Mouse (Mus musculus) cerebellum, adult 9-11 months (tissue): Measurements from ENCODE around the gene Clrn3.

Experiments
- DNase-seq: peaks from one replicate; pipeline ENCODE4 v3.0.0; 2022

The Clrn3 gene

GRCm38 (mm10) chr7:135486645-135487382 is 41.6 kb downstream of the Clrn3 start:
- no peak for DNase-seq

GRCm38 (mm10) chr7:135485796-135486410 is 42.6 kb downstream of the Clrn3 start:
- DNase-seq, result peak; percentile 83

GRCm38 (mm10) chr7:135485116-135485795 is 43.2 kb downstream of the Clrn3 start:
- no peak for DNase-seq

GRCm38 (mm10) chr7:135484341-135484740 is 44.1 kb downstream of the Clrn3 start:
- DNase-seq, result no peak

GRCm38 (mm10) chr7:135483751-135484150 is 44.7 kb downstream of the Clrn3 start:
- DNase-seq, result no peak

- no peak for DNase-seq
These were observed 47.3 kb downstream of the Clrn3 start for GRCm38 (mm10) chr7:135481150-135481549.

GRCm38 (mm10) chr7:135479912-135480311 is 48.5 kb downstream of the Clrn3 start:
- DNase-seq, result no peak

- no peak for DNase-seq
These were observed 49.1 kb downstream of the Clrn3 start for GRCm38 (mm10) chr7:135479322-135479880.

GRCm38 (mm10) chr7:135477256-135477655 is 51.2 kb downstream of the Clrn3 start:
- DNase-seq, result no peak

GRCm38 (mm10) chr7:135475981-135476380 is 52.5 kb downstream of the Clrn3 start:
- no peak for DNase-seq

GRCm38 (mm10) chr7:135470319-135470718 is 58.1 kb downstream of the Clrn3 start:
- no peak for DNase-seq

- no peak for DNase-seq
These were observed 59.8 kb downstream of the Clrn3 start for GRCm38 (mm10) chr7:135468631-135469030.

GRCm38 (mm10) chr7:135465293-135465692 is 63.2 kb downstream of the Clrn3 start:
- DNase-seq, result peak; percentile 23

GRCm38 (mm10) chr7:135464689-135465259 is 63.7 kb downstream of the Clrn3 start:
- DNase-seq, result no peak
